Mouse (Mus musculus): ENCODE results near the gene Kif19a. TPM values are rescaled to one million over a fixed set of nuclear protein-coding genes. Genes with fewer than 3 reads are reported as not detected.

The Kif19a gene
- polyA plus RNA-seq, 2 experiments: 0.09 TPM; not detected in 1

DNA sequence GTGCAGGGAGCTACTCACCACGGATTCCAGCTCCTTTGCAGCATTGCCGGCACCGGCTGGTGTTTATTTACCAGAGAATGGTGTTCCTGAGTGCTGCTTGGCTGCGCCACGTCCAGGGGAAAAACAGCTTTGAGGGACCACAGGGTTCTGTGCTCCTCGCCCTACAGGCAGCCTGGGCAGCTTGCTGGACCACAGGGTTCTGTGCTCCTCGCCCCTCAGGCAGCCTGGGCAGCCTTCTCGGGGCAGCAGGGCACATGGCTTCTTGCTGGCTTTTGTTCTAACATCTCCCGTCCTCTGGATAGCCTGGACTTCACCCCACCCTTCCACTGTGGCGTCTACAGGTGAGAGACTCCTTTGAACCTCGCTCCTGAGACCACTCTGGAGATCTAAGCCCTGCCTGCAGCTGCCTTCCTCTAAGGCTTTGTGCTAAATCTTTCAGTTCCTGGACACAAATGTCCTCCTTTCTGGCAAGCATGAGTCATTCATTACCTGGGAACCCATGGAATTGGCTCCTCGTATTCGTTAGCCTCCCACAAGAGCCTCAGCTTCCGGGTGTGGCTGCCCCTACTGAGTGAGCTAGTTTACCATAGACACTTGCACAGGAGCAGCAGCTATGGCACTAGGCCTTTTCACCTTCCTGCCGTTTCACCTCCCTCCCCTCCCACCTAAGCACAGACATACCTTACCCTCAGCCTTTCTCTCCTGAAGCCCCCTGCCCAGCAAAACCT lies 37.5 kb downstream of the Kif19a start:
- TF ChIP-seq EP300 (IDR thresholded peaks at IDR 0.05; ENCODE audit: low read depth): no peak
- TF ChIP-seq CTCF (IDR thresholded peaks at IDR 0.05; ENCODE audit: low read depth): no peak
- Histone ChIP-seq H3K36me3 (replicated peaks; ENCODE audit: control insufficient read depth, insufficient read depth, low read depth) (no peaks in the 10 kb centered on the region), H3K27ac (no peak overlapping the region), H3K4me2 (ENCODE audit: low read depth) (no peak overlapping the region), H3K4me1 (replicated peaks; ENCODE audit: control insufficient read depth in 2 of 2, insufficient read depth in 2 of 2, low read length in 1 of 2) (no peaks in the 10 kb centered on the region), H3K9me3 (ENCODE audit: control insufficient read depth, low read length) (no peaks in the 10 kb centered on the region), H3K9ac (replicated peaks) (no peak overlapping the region), H3K4me3 (ENCODE audit: insufficient read depth in 1 of 2, low read depth in 2 of 2, low read length in 2 of 2) (no peak overlapping the region), H3K27me3 (ENCODE audit: control insufficient read depth, insufficient read depth, low read length) (no peaks in the 10 kb centered on the region)
- 55% methylated on average over 15 of the region's 15 CpGs for WGBS (ENCODE audit: insufficient replicate concordance)
- ATAC-seq (ENCODE audit: insufficient read depth): no peak
- DNase-seq (ENCODE audit: low read depth in 3 of 3, low spot score in 3 of 3): no peak

DNA sequence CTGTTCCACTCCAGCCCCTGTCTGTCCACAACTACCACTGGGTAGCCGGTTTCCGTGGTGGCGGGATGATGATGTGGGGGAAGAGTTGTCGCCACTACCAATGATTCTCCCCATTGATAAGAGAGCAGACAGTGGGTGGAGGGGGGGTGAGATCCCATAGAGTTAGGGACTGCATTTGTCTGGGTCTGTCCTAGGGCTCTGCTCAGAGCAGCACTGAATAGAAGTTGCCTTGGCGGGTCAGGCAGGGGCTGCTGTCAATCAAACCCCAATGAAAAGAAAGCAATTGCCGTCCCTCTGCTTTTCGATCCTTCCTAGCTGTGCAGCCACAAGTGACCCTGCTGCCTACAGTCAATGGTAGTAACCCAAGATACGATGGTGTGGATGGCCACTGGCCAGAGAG lies 38.8 kb downstream of the Kif19a start:
- H3K36me3 ChIP-seq (replicated peaks; ENCODE audit: control insufficient read depth, insufficient read depth, low read depth): no peaks in the 10 kb centered on the region
- H3K27me3 ChIP-seq (ENCODE audit: control insufficient read depth, insufficient read depth, low read length): no peaks in the 10 kb centered on the region
- 52% methylated on average over 8 of the region's 8 CpGs for WGBS (ENCODE audit: insufficient replicate concordance)
- H3K9ac ChIP-seq (replicated peaks): no peak overlapping the region
- TF ChIP-seq CTCF (IDR thresholded peaks at IDR 0.05; ENCODE audit: low read depth) (no peak), EP300 (IDR thresholded peaks at IDR 0.05; ENCODE audit: low read depth) (no peak)
- H3K27ac ChIP-seq: no peak overlapping the region
- H3K4me3 ChIP-seq (ENCODE audit: insufficient read depth in 1 of 2, low read depth in 2 of 2, low read length in 2 of 2): no peak overlapping the region
- no peaks in the 10 kb centered on the region for H3K4me1 ChIP-seq (replicated peaks; ENCODE audit: control insufficient read depth in 2 of 2, insufficient read depth in 2 of 2, low read length in 1 of 2)
- no peaks in the 10 kb centered on the region for H3K9me3 ChIP-seq (ENCODE audit: control insufficient read depth, low read length)
- DNase-seq (ENCODE audit: low read depth in 3 of 3, low spot score in 3 of 3): no peak
- no peak overlapping the region for H3K4me2 ChIP-seq (ENCODE audit: low read depth)
- ATAC-seq (ENCODE audit: insufficient read depth): no peak

DNA sequence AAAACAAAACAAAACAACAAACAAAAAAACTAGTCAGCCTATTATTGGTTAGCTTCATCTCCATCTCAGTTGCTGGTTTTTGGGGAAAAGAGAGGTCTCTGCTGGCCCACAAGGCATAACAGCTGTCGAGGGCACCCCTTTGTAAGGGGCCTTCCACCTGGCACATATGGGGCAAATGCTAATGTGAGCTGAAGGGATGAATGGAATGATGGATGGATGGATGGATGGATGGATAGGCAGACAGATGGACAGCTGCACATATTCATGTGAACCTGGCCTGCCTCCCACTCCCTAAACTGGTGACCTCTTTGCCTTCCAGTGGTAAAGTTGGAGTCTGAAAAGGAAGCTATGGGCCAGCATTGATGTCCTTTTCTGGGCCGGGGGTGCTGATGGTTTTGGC lies 41.8 kb downstream of the Kif19a start:
- no peak for ATAC-seq (ENCODE audit: insufficient read depth)
- 43% methylated on average over 2 of the region's 2 CpGs for WGBS (ENCODE audit: insufficient replicate concordance)
- DNase-seq (ENCODE audit: low read depth in 3 of 3, low spot score in 3 of 3): no peak
- TF ChIP-seq CTCF (IDR thresholded peaks at IDR 0.05; ENCODE audit: low read depth): no peak
- no peak for TF ChIP-seq EP300 (IDR thresholded peaks at IDR 0.05; ENCODE audit: low read depth)
- Histone ChIP-seq H3K9ac (replicated peaks) (no peak overlapping the region), H3K9me3 (ENCODE audit: control insufficient read depth, low read length) (no peaks in the 10 kb centered on the region), H3K4me3 (ENCODE audit: insufficient read depth in 1 of 2, low read depth in 2 of 2, low read length in 2 of 2) (no peak overlapping the region), H3K36me3 (replicated peaks; ENCODE audit: control insufficient read depth, insufficient read depth, low read depth) (no peaks in the 10 kb centered on the region), H3K4me1 (replicated peaks; ENCODE audit: control insufficient read depth in 2 of 2, insufficient read depth in 2 of 2, low read length in 1 of 2) (no peaks in the 10 kb centered on the region; a peak in 1 of 4 replicates), H3K27ac (no peak overlapping the region), H3K4me2 (ENCODE audit: low read depth) (no peak overlapping the region), H3K27me3 (ENCODE audit: control insufficient read depth, insufficient read depth, low read length) (no peaks in the 10 kb centered on the region)

DNA sequence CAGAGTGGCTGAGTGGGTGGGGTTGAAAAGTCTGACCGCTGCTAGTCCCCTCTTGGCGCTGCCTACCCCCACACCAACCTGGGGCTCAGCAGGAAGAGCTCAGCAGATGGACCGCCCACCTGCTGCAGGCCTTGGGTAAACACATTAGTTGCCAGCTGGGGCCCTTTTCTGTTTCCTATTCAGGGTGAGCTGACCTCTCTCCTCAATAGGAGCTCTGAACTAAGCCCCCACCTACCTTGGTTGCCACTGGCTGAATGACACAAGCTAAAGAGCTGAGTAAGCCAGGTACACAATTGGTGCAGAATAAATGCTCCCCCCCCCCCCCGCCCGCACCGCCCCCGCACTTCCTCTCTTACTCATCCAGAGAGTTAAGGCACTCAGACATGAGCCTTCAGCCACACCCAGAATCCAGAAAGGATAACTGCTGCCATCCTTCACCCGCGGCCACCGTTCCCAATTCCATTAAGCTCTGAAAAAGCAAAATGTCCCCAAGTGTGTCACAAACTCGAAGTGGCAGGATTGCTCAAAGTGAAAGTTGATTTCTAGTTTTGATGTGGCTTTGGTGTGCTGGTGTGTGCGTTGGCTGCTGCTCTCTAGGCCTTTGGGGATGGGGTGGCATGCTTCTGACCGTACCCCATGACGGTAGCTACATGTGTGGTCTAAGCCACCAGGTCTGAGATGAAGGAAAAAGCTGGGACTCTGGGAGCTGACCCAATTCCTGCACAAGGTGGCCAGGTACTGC lies 42.7 kb downstream of the Kif19a start:
- DNase-seq (ENCODE audit: low read depth in 3 of 3, low spot score in 3 of 3) (no peak), ATAC-seq (ENCODE audit: insufficient read depth) (no peak)
- Histone ChIP-seq H3K27ac (no peak overlapping the region), H3K4me1 (replicated peaks; ENCODE audit: control insufficient read depth in 2 of 2, insufficient read depth in 2 of 2, low read length in 1 of 2) (peaks cover 0 to 1% of the 10 kb centered on the region in 2 experiments; a peak in 1 of 4 replicates), H3K4me2 (ENCODE audit: low read depth) (no peak overlapping the region), H3K36me3 (replicated peaks; ENCODE audit: control insufficient read depth, insufficient read depth, low read depth) (no peaks in the 10 kb centered on the region), H3K9ac (replicated peaks) (no peak overlapping the region), H3K27me3 (ENCODE audit: control insufficient read depth, insufficient read depth, low read length) (no peaks in the 10 kb centered on the region), H3K9me3 (ENCODE audit: control insufficient read depth, low read length) (no peaks in the 10 kb centered on the region), H3K4me3 (ENCODE audit: insufficient read depth in 1 of 2, low read depth in 2 of 2, low read length in 2 of 2) (no peak overlapping the region)
- no peak for TF ChIP-seq EP300 (IDR thresholded peaks at IDR 0.05; ENCODE audit: low read depth)
- TF ChIP-seq CTCF (IDR thresholded peaks at IDR 0.05; ENCODE audit: low read depth): no peak
- 31% methylated on average over 14 of the region's 14 CpGs for WGBS (ENCODE audit: insufficient replicate concordance)

DNA sequence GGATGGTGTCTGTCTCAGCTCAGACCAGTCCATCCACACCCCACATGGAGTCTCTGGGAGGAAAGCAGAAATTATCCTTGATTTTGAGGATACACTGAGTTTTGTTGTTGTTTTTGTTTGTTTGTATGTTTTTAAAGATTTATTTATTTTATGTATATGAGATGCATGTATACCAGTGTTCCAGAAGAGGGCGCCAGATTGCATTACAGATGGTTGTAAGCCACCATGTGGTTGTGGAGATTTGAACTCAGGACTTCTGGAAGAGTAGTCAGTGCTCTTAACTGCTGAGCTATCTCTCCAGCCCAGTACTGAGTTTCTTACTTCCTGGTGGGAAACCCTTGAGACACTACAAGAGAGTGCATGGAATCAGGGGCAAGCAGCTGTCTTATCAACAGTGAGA lies 44.2 kb downstream of the Kif19a start:
- H3K9ac ChIP-seq (replicated peaks): no peak overlapping the region
- ATAC-seq (ENCODE audit: insufficient read depth): no peak
- no peak for DNase-seq (ENCODE audit: low read depth in 3 of 3, low spot score in 3 of 3)
- no peaks in the 10 kb centered on the region for H3K9me3 ChIP-seq (ENCODE audit: control insufficient read depth, low read length)
- H3K27ac ChIP-seq: no peak overlapping the region
- H3K4me1 ChIP-seq (replicated peaks; ENCODE audit: control insufficient read depth in 2 of 2, insufficient read depth in 2 of 2, low read length in 1 of 2): peaks cover 0 to 2% of the 10 kb centered on the region in 2 experiments; a peak in 1 of 4 replicates
- H3K4me3 ChIP-seq (ENCODE audit: insufficient read depth in 1 of 2, low read depth in 2 of 2, low read length in 2 of 2): no peak overlapping the region
- 28% methylated on average over 1 of the region's 1 CpGs for WGBS (ENCODE audit: insufficient replicate concordance)
- H3K36me3 ChIP-seq (replicated peaks; ENCODE audit: control insufficient read depth, insufficient read depth, low read depth): no peaks in the 10 kb centered on the region
- TF ChIP-seq EP300 (IDR thresholded peaks at IDR 0.05; ENCODE audit: low read depth) (no peak), CTCF (IDR thresholded peaks at IDR 0.05; ENCODE audit: low read depth) (peak; percentile 38)
- no peak overlapping the region for H3K4me2 ChIP-seq (ENCODE audit: low read depth)
- no peaks in the 10 kb centered on the region for H3K27me3 ChIP-seq (ENCODE audit: control insufficient read depth, insufficient read depth, low read length)

All from liver, embryonic 14.5 days (tissue).